Mouse (Mus musculus): ENCODE data around the gene Atp11b.

DNA sequence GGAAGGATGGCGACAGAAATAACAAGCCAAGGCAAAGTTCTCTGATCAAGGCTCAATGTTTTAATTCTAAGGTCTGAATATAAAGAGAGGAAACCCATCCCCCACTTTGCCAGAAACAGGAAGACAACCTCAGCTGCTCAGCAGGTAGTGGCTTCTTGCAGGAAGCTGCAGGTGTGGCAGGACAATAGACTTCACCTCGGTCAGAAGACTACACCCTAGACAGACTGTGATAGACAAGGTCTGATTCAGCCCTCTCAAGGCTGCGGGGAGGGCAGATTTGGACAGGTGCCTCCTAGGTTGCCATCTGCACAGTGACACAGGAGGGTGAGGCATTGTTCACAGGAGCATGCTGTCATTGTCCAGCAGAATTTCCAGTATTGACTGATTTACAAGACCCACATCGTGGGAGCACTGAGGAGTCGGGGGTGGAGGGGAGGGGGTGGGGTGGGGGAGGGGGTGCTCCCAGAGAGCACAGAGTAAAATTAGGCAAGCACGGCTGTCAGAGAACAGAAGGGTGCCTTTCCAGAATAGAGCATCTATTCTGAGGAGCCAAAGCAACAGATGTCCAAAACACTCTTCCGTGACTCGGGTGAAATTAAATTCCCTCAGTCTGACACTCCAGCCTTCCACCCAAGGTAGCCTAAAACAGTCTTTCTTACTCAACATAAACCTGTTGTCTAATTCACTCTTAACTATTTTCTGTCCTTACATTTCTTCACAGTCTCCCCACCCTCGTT is 30.2 kb upstream of the Atp11b start:
- no peak for TF ChIP-seq CTCF (IDR thresholded peaks at IDR 0.05; ENCODE audit: extremely low read depth, insufficient read length, insufficient replicate concordance, low read depth, low read length)
- TF ChIP-seq POLR2A (IDR thresholded peaks at IDR 0.05; ENCODE audit: low read depth, low read length): no peak

All from small intestine, adult 2 months (tissue).